Mouse (Mus musculus): ENCODE measurements around the gene Wdr86. TPM values are rescaled to one million over a fixed set of nuclear protein-coding genes. Genes with fewer than 3 reads are reported as not detected.

The Wdr86 gene
- under 1 TPM in 1 of 2 experiments, not detected in 1; 0.38 TPM for polyA plus RNA-seq (2012; fragmentation: generic; extraction: Trizol)

GRCm38 (mm10) chr5:24730488-24730871 lies at the start of gene Wdr86:
Wdr86 (minus strand) TSS chr5:24730727.

DNA sequence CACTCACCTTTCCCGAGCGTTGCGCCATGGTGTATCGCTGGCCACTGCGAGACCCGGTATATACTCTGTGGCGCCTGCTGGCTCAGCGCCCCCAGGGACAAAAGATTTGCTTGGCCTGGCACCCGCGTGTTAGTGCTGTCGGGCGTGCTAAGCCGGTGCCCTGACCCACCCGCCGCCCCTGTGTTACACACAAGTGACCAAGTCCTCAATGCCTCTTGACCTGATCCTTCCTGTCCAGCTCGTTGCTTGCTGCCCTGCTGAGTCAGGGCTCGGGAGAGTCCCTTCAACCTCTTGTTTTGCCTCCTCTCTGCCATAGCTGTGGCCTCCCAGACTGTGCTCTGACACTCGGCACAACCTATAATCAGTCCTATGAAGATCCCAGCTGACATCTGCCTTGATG lies 27.3 kb upstream of the Wdr86 start, which contains the start of gene Crygn:
Crygn (minus strand) TSS at position 193 of the 400 bp plus-strand sequence.

DNA sequence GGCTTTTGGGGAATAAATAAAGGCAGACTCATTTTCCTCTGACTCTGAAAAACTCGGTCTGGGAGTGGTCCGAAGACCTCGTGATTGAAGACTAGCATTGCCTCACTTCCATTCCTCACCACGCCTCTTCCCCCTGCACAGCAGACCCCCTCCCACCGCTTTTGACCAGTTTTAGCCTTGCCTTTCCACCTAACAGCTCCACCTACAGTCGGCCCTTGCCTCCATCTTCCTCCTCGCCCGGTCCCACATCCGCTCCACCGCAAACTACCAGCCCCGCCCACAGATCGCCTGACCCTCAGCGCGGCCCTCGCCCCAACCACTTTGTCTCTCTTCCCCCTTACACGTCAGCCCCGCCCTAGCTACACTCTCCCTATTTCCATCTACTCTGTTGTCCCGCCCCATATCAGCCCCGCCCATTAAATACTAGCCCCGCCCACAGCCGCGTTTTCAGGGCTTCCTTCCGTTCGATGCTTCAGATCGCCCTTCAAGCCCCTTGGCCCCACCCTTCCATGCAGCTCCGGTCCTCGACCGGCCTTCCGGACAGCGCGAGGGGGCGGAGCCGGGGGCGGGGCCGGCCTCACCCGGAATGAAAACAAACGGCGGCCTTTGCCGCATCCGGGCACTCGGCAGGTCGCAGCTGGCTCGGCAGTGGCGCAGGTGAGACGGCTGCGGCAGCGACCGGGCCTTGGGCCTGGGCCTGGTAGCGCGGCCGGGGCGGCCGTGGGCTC lies 45.0 kb downstream of the Wdr86 start, which contains the start of gene Nub1:
Nub1 (plus strand) TSS at position 167 of the 728 bp plus-strand sequence.

Other genes starting within 250 kb of the Wdr86 start
- gene Gbx1, start 203.5 kb downstream of the Wdr86 start, polyA plus RNA-seq (2012; fragmentation: generic; extraction: Trizol) = under 1 TPM; 0.01 to 0.08 TPM
- gene Asb10, start 189.7 kb downstream of the Wdr86 start, polyA plus RNA-seq (2012; fragmentation: generic; extraction: Trizol) = under 1 TPM in 1 of 2 experiments, not detected in 1; 0.12 TPM
- under 1 TPM in 1 of 2 experiments, not detected in 1; 0.02 TPM for gene 4931409K22Rik, start 173.9 kb downstream of the Wdr86 start, polyA plus RNA-seq (2012; fragmentation: generic; extraction: Trizol)
- gene Abcf2, start 153.3 kb downstream of the Wdr86 start, polyA plus RNA-seq (2012; fragmentation: generic; extraction: Trizol) = 10 to 100 TPM; 45.7 to 72.5 TPM
- 10 to 100 TPM; 13.6 to 31.3 TPM for gene Chpf2, start 144.0 kb downstream of the Wdr86 start, polyA plus RNA-seq (2012; fragmentation: generic; extraction: Trizol)
- 100 to 1,000 TPM in 1 of 2 experiments, 10 to 100 TPM in 1; 45.0 to 101 TPM for gene Smarcd3, start 106.3 kb downstream of the Wdr86 start, polyA plus RNA-seq (2012; fragmentation: generic; extraction: Trizol)
- gene Nub1, start 45.2 kb downstream of the Wdr86 start, polyA plus RNA-seq (2012; fragmentation: generic; extraction: Trizol) = 10 to 100 TPM in 1 of 2 experiments, 1 to 10 TPM in 1; 6.4 to 56.8 TPM
- gene Crygn, start 27.3 kb upstream of the Wdr86 start, polyA plus RNA-seq (2012; fragmentation: generic; extraction: Trizol) = 1 to 10 TPM in 1 of 2 experiments, under 1 TPM in 1; 0.94 to 4.4 TPM
- 10 to 100 TPM in 1 of 2 experiments, 1 to 10 TPM in 1; 4.5 to 30.3 TPM for gene Rheb, start 111.9 kb upstream of the Wdr86 start, polyA plus RNA-seq (2012; fragmentation: generic; extraction: Trizol)